Mouse (Mus musculus): Measurements from ENCODE around the gene Crat. TPM values are rescaled to one million over a fixed set of nuclear protein-coding genes. Genes with fewer than 3 reads are reported as not detected.

Gene Crat
- polyA plus RNA-seq, 1 experiment from 2014 or later: 24.3 TPM

GRCm38 (mm10) chr2:30355861-30356260 is 59.8 kb downstream of the Crat start:
- H3K4me3 ChIP-seq (replicated peaks): no peak overlapping the region
- H3K4me2 ChIP-seq: no peak overlapping the region

GRCm38 (mm10) chr2:30351149-30351548 is 64.5 kb downstream of the Crat start:
- H3K27me3 ChIP-seq: no peaks in the 10 kb centered on the region
- H3K27ac ChIP-seq (replicated peaks): no peak overlapping the region
- no peak for ATAC-seq (ENCODE audit: insufficient read depth)
- WGBS (ENCODE audit: insufficient replicate concordance): 72% methylated on average over 2 of the region's 2 CpGs
- peaks cover 3% of the 10 kb centered on the region; the same call in 1 of the 2 replicates for H3K4me1 ChIP-seq (replicated peaks)
- H3K4me3 ChIP-seq (replicated peaks): no peak overlapping the region
- peaks cover 20% of the 10 kb centered on the region; the same call in 1 of the 2 replicates for H3K36me3 ChIP-seq (replicated peaks)
- H3K4me2 ChIP-seq: no peak overlapping the region
- no peaks in the 10 kb centered on the region for H3K9me3 ChIP-seq (replicated peaks)
- no peak overlapping the region for H3K9ac ChIP-seq

More at GRCm38 (mm10) chr2:30355861-30356260, 59.8 kb downstream of the Crat start:
- Histone ChIP-seq H3K36me3 (replicated peaks) (0 out of 2 replicates have a peak, but pooled peaks cover 5% of the 10 kb centered on the region), H3K27ac (replicated peaks) (no peak overlapping the region), H3K27me3 (no peaks in the 10 kb centered on the region), H3K9ac (no peak overlapping the region), H3K4me1 (replicated peaks) (peaks cover 36% of the 10 kb centered on the region), H3K9me3 (replicated peaks) (no peaks in the 10 kb centered on the region)
- WGBS (ENCODE audit: insufficient replicate concordance): 53% methylated on average over 4 of the region's 4 CpGs
- ATAC-seq (ENCODE audit: insufficient read depth): no peak

Small RNAs within 50 kb of the gene (microRNA-seq; reads per million reads assigned to microRNA genes)
- not detected for gene Gm47292

Other genes with a start within 250 kb of the Crat start
- 17.9 and 22.1 TPM in 2 replicates for gene Endog, start 244.3 kb downstream of the Crat start, polyA plus RNA-seq (2015; fragmentation: Nextera tagmentation; extraction: Ambion mirVana)
- gene Spout1, start 237.4 kb downstream of the Crat start, polyA plus RNA-seq (2015; fragmentation: Nextera tagmentation; extraction: Ambion mirVana): 24.9 and 27.3 TPM in 2 replicates
- gene Kyat1, start 210.0 kb downstream of the Crat start, polyA plus RNA-seq (2015; fragmentation: Nextera tagmentation; extraction: Ambion mirVana): 11.7 and 13.9 TPM in 2 replicates
- 10.5 and 11.6 TPM in 2 replicates for gene Lrrc8a, start 178.1 kb downstream of the Crat start, polyA plus RNA-seq (2015; fragmentation: Nextera tagmentation; extraction: Ambion mirVana)
- gene Gm28035, start 175.2 kb downstream of the Crat start, polyA plus RNA-seq (2015; fragmentation: Nextera tagmentation; extraction: Ambion mirVana): 0.10 and 0.16 TPM in 2 replicates
- 13.0 and 15.7 TPM in 2 replicates for gene Phyhd1, start 149.6 kb downstream of the Crat start, polyA plus RNA-seq (2015; fragmentation: Nextera tagmentation; extraction: Ambion mirVana)
- not detected in 2 replicates for gene Gm28038, start 134.8 kb downstream of the Crat start, polyA plus RNA-seq (2015; fragmentation: Nextera tagmentation; extraction: Ambion mirVana)
- gene Dolk, start 129.5 kb downstream of the Crat start, polyA plus RNA-seq (2015; fragmentation: Nextera tagmentation; extraction: Ambion mirVana): 12.0 and 14.3 TPM in 2 replicates
- gene Nup188, start 129.4 kb downstream of the Crat start, polyA plus RNA-seq (2015; fragmentation: Nextera tagmentation; extraction: Ambion mirVana): 13.6 and 14.0 TPM in 2 replicates
- 18.9 and 20.4 TPM in 2 replicates for gene Sh3glb2, start 56.5 kb downstream of the Crat start, polyA plus RNA-seq (2015; fragmentation: Nextera tagmentation; extraction: Ambion mirVana)
- 7.5 and 7.7 TPM in 2 replicates for gene Miga2, start 51.6 kb downstream of the Crat start, polyA plus RNA-seq (2015; fragmentation: Nextera tagmentation; extraction: Ambion mirVana)
- gene Dolpp1, start 23.6 kb downstream of the Crat start, polyA plus RNA-seq (2015; fragmentation: Nextera tagmentation; extraction: Ambion mirVana): 16.6 and 19.1 TPM in 2 replicates
- gene Ptpa, start 226 bp upstream of the Crat start, polyA plus RNA-seq (2015; fragmentation: Nextera tagmentation; extraction: Ambion mirVana): 129 and 141 TPM in 2 replicates
- 0.06 and 0.16 TPM in 2 replicates for gene Ier5l, start 58.4 kb upstream of the Crat start, polyA plus RNA-seq (2015; fragmentation: Nextera tagmentation; extraction: Ambion mirVana)
- not detected in 2 replicates for gene Cstad, start 179.2 kb upstream of the Crat start, polyA plus RNA-seq (2015; fragmentation: Nextera tagmentation; extraction: Ambion mirVana)